Mouse (Mus musculus) monocyte, adult 5-6 weeks (primary cell): ENCODE data around the gene Nsf. TPM values are rescaled to one million over a fixed set of nuclear protein-coding genes. Genes with fewer than 3 reads are reported as not detected.

Experiments
- ATAC-seq: fragments of 153-309, 156-312 bp; replicated peaks from 2 replicates; pipeline ENCODE4 v1.8.0; 2017; ENCODE audit warnings: mild to moderate bottlenecking; ENCODE audit not compliant: low TSS enrichment, insufficient number of reproducible peaks, severe bottlenecking, poor library complexity, low FRiP score
- total RNA-seq: library from RNA; stranded (forward); fragments of 200-1000, 200-491, 200-594 nt; gene quantifications from 3 replicates; pipeline ENCODE4 v1.2.3, GENCODE M21; 2017

Gene Nsf
- total RNA-seq, 1 experiment from 2014 or later: 73.0 TPM

- no peak for ATAC-seq
These were observed 144.0 kb downstream of the Nsf start for GRCm38 (mm10) chr11:103809611-103810598.

GRCm38 (mm10) chr11:103808771-103809610, 144.9 kb downstream of the Nsf start:
- no peak for ATAC-seq

- no peak for ATAC-seq
These were observed 145.9 kb downstream of the Nsf start for GRCm38 (mm10) chr11:103807966-103808365.

DNA sequence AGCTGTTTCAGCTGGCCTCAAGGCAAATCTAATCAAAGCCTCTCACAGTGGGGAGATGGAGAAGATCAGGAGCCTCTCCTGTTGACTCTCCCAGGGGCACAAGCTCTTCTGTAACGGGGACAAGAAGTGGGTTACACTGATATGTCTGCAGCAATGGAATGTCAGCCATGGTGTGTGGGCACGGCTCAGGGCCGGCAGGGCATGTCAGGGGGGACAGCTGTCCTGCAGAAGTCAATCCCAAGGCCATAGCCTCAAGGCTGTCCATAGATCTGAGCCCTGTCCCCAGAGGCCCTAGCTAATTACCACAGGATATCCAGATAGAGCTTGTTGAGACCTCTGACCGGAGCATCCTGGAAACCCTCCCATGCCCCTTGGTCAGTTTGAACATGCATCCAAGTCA, 149.1 kb downstream of the Nsf start:
- ATAC-seq: no peak

GRCm38 (mm10) chr11:103804126-103804525, 149.7 kb downstream of the Nsf start:
- no peak for ATAC-seq

DNA sequence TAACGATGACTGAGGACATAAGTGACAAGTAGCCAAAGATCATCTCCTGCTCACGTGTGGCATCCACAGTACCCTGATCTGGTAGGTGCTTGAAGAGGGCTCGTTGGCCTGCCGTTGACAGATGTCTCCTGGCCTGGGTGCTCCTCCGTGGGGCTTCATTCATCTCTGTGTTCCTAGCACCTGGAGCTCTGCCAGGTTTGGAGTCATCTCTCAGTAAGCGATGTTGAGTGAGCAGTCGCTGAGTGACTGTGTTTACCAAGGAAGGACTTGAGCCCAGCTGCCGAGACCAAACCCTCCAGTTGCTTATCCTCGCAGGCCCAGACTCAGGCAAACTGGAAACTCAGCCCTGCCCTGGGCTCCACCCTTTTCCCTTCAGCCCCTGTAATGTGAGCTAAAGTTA, 152.7 kb downstream of the Nsf start:
- ATAC-seq: no peak

DNA sequence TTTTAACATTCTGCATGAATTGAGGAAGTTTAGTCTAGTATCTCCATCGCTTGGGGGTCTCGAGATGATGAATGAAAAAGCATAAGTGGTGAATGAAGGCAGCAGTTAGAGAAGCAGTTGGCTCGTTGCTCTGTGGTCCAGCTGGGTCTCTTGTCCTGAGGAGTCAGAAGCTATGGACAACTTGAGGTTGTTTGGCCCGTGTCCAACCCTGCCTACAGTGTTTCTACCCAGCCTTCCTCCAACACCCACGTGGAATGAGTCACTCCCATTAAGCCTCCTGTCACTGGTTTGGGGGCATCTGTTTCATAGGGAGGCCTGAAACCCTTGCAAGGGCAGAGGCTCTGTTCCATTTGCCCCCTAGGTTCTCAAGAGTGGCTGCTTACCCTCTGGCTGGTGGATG, 163.9 kb downstream of the Nsf start:
- ATAC-seq: no peak

DNA sequence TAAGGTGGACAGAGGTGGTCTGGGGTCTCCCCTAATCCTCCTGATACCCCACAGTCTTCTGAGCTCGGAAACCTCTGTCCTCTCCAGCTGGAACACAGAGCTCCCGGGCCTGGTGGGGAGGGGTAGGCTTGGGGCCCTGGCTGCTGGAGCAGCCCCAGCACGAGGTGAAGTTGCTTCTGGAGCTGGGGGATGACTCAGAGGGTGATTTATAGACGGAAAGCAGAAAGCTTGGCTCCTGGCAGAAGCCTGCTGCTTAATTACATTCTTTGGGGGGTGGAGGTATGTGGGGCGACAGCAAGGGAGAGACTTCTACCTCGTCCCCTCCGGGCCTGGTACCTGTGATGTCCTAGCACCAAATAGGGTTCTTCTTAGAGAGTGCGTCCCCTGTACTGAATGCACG, 173.7 kb downstream of the Nsf start:
- no peak for ATAC-seq

DNA sequence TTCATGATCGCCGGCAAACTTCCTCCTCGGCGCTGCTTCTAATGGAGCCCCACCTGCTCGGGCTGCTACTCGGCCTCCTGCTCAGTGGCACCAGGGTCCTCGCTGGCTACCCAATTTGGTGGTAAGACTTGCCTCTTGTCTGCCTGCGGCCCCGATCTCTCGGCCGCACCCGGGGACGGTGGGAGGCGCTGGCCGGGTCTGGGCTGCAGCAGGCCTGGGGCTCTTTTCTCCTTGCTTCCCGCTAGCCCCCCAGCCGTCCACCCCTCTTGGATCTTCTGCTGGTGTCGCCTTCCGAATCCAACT, 179.7 kb downstream of the Nsf start:
- no peak for ATAC-seq

GRCm38 (mm10) chr11:103773387-103774227, 180.2 kb downstream of the Nsf start, which contains the start of gene Wnt3:
Gene Wnt3, plus strand, starts transcription at chr11:103774150.
- no peak for ATAC-seq

DNA sequence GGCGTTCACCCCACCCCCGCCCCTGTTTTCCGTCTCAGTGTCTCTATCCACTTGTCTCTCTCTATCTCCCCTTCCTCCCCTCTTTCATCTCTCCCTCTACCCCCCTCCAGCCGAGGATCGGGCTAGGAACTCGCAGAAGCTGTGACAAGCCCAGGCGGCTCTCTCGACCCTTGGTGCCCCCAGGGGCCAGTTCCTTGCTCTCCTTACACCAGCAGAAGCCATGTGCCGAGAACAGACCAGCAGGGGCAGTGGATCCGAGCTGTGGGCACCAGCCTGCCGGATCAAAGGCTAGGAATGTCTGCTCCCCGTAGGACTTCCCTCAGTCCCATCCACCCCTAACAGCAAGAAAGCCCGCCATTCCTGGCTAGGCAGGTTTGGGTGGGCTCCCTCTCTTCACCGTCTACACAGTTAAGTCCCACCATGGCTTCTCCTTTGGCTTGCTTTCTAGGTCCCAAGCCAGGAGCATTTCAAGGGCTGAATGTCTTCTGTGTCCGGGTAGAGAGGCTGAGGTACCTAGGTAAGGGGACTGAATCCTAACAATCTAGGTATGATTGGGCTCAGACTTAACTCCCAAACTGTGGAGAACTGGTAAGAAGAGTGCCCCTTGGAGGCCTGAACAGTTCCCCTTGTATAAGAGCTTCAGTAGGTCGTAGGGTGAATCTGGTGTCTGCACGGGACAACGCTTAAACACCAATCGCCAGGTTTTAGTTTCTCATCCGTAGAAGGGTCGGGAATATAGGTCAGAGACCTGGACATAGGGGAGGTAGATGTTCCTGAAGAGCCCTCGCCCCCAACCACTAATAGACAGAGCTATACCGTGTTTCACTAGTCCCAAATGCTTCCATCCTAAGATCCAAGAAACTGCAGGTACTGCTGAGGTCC, 181.1 kb downstream of the Nsf start:
- ATAC-seq: no peak

Other genes starting within 250 kb of the Nsf start
- gene Wnt9b, start 204.2 kb downstream of the Nsf start, total RNA-seq: not detected in 3 replicates
- not detected in 3 replicates for gene Wnt3, start 179.9 kb downstream of the Nsf start, total RNA-seq
- 52.6 to 86.8 TPM (median 79.1 TPM) in 3 replicates for gene Arf2, start 12.7 kb upstream of the Nsf start, total RNA-seq
- gene Crhr1, start 178.8 kb upstream of the Nsf start, total RNA-seq: not detected in 3 replicates
- gene Sppl2c, start 232.3 kb upstream of the Nsf start, total RNA-seq: not detected in 3 replicates